Mouse (Mus musculus): Measurements from ENCODE around the gene Gcc1. TPM values are rescaled to one million over a fixed set of nuclear protein-coding genes. Genes with fewer than 3 reads are reported as not detected.

The Gcc1 gene
- polyA plus RNA-seq, 1 experiment, result 10.3 TPM

GRCm38 (mm10) chr6:28399791-28400190, 28.4 kb downstream of the Gcc1 start:
- Histone ChIP-seq H3K27ac (ENCODE audit: insufficient read depth, low read depth, low read length) (no peak overlapping the region), H3K4me1 (ENCODE audit: control insufficient read depth, insufficient read depth, low read length) (no peaks in the 10 kb centered on the region), H3K4me3 (ENCODE audit: insufficient read depth, low read length) (no peak overlapping the region)
- TF ChIP-seq CTCF (IDR thresholded peaks at IDR 0.05; ENCODE audit: low read depth, low read length) (no peak), POLR2A (IDR thresholded peaks at IDR 0.05; ENCODE audit: borderline replicate concordance, low read depth, low read length) (no peak)

GRCm38 (mm10) chr6:28398726-28399125, 29.5 kb downstream of the Gcc1 start:
- TF ChIP-seq CTCF (IDR thresholded peaks at IDR 0.05; ENCODE audit: low read depth, low read length) (no peak), POLR2A (IDR thresholded peaks at IDR 0.05; ENCODE audit: borderline replicate concordance, low read depth, low read length) (no peak)
- Histone ChIP-seq H3K4me1 (ENCODE audit: control insufficient read depth, insufficient read depth, low read length) (no peaks in the 10 kb centered on the region), H3K27ac (ENCODE audit: insufficient read depth, low read depth, low read length) (no peak overlapping the region), H3K4me3 (ENCODE audit: insufficient read depth, low read length) (no peak overlapping the region)

- TF ChIP-seq CTCF (IDR thresholded peaks at IDR 0.05; ENCODE audit: low read depth, low read length) (no peak), POLR2A (IDR thresholded peaks at IDR 0.05; ENCODE audit: borderline replicate concordance, low read depth, low read length) (no peak)
Observed at GRCm38 (mm10) chr6:28397681-28398203, 30.4 kb downstream of the Gcc1 start, which contains the start of gene Zfp800. Zfp800 (minus strand) TSS chr6:28398005.

GRCm38 (mm10) chr6:28396853-28397457, 31.2 kb downstream of the Gcc1 start:
- TF ChIP-seq CTCF (IDR thresholded peaks at IDR 0.05; ENCODE audit: low read depth, low read length) (no peak), POLR2A (IDR thresholded peaks at IDR 0.05; ENCODE audit: borderline replicate concordance, low read depth, low read length) (no peak)
- Histone ChIP-seq H3K4me1 (ENCODE audit: control insufficient read depth, insufficient read depth, low read length) (no peaks in the 10 kb centered on the region), H3K4me3 (ENCODE audit: insufficient read depth, low read length) (peak overlapping the region; percentile 56; the same call in 1 of the 2 replicates), H3K27ac (ENCODE audit: insufficient read depth, low read depth, low read length) (no peak overlapping the region)

More at GRCm38 (mm10) chr6:28397681-28398203, 30.4 kb downstream of the Gcc1 start, which contains the start of gene Zfp800:
- Histone ChIP-seq H3K27ac (ENCODE audit: insufficient read depth, low read depth, low read length) (no peak within 1 kb of the TSS), H3K4me3 (ENCODE audit: insufficient read depth, low read length) (peak within 1 kb of the TSS; percentile 56), H3K4me1 (ENCODE audit: control insufficient read depth, insufficient read depth, low read length) (no peaks in the 10 kb centered on the region)

- H3K4me1 ChIP-seq (ENCODE audit: control insufficient read depth, insufficient read depth, low read length), result no peaks in the 10 kb centered on the region
- H3K27ac ChIP-seq (ENCODE audit: insufficient read depth, low read depth, low read length), result no peak overlapping the region
- no peak overlapping the region for H3K4me3 ChIP-seq (ENCODE audit: insufficient read depth, low read length)
- TF ChIP-seq POLR2A (IDR thresholded peaks at IDR 0.05; ENCODE audit: borderline replicate concordance, low read depth, low read length), result no peak
- TF ChIP-seq CTCF (IDR thresholded peaks at IDR 0.05; ENCODE audit: low read depth, low read length), result no peak
Observed at GRCm38 (mm10) chr6:28396051-28396852, 31.9 kb downstream of the Gcc1 start.

GRCm38 (mm10) chr6:28389038-28389437, 39.2 kb downstream of the Gcc1 start:
- Histone ChIP-seq H3K4me1 (ENCODE audit: control insufficient read depth, insufficient read depth, low read length) (no peaks in the 10 kb centered on the region), H3K4me3 (ENCODE audit: insufficient read depth, low read length) (no peak overlapping the region), H3K27ac (ENCODE audit: insufficient read depth, low read depth, low read length) (no peak overlapping the region)
- TF ChIP-seq POLR2A (IDR thresholded peaks at IDR 0.05; ENCODE audit: borderline replicate concordance, low read depth, low read length) (no peak), CTCF (IDR thresholded peaks at IDR 0.05; ENCODE audit: low read depth, low read length) (no peak)

- no peak overlapping the region for H3K4me3 ChIP-seq (ENCODE audit: insufficient read depth, low read length)
- no peaks in the 10 kb centered on the region for H3K4me1 ChIP-seq (ENCODE audit: control insufficient read depth, insufficient read depth, low read length)
- TF ChIP-seq POLR2A (IDR thresholded peaks at IDR 0.05; ENCODE audit: borderline replicate concordance, low read depth, low read length) (no peak), CTCF (IDR thresholded peaks at IDR 0.05; ENCODE audit: low read depth, low read length) (no peak)
- no peak overlapping the region for H3K27ac ChIP-seq (ENCODE audit: insufficient read depth, low read depth, low read length)
Observed at GRCm38 (mm10) chr6:28385169-28385568, 43.0 kb downstream of the Gcc1 start.

- no peak overlapping the region for H3K27ac ChIP-seq (ENCODE audit: insufficient read depth, low read depth, low read length)
- TF ChIP-seq POLR2A (IDR thresholded peaks at IDR 0.05; ENCODE audit: borderline replicate concordance, low read depth, low read length) (no peak), CTCF (IDR thresholded peaks at IDR 0.05; ENCODE audit: low read depth, low read length) (no peak)
- H3K4me1 ChIP-seq (ENCODE audit: control insufficient read depth, insufficient read depth, low read length), result no peaks in the 10 kb centered on the region
- no peak overlapping the region for H3K4me3 ChIP-seq (ENCODE audit: insufficient read depth, low read length)
Observed at GRCm38 (mm10) chr6:28381983-28382382, 46.2 kb downstream of the Gcc1 start.

- no peaks in the 10 kb centered on the region for H3K4me1 ChIP-seq (ENCODE audit: control insufficient read depth, insufficient read depth, low read length)
- no peak for TF ChIP-seq POLR2A (IDR thresholded peaks at IDR 0.05; ENCODE audit: borderline replicate concordance, low read depth, low read length)
- no peak for TF ChIP-seq CTCF (IDR thresholded peaks at IDR 0.05; ENCODE audit: low read depth, low read length)
- no peak overlapping the region for H3K4me3 ChIP-seq (ENCODE audit: insufficient read depth, low read length)
Observed at GRCm38 (mm10) chr6:28369966-28370683, 58.1 kb downstream of the Gcc1 start.

More at GRCm38 (mm10) chr6:28369966-28370683, 58.1 kb downstream of the Gcc1 start:
- no peak overlapping the region for H3K27ac ChIP-seq (ENCODE audit: insufficient read depth, low read depth, low read length)
